Mouse (Mus musculus): Measurements from ENCODE around the gene Edem3.

GRCm38 (mm10) chr1:151723771-151724170, 31.4 kb upstream of the Edem3 start:
- TF ChIP-seq POLR2A (IDR thresholded peaks at IDR 0.05; ENCODE audit: borderline replicate concordance, insufficient read depth, low read length) (no peak), CTCF (IDR thresholded peaks at IDR 0.05; ENCODE audit: borderline replicate concordance, insufficient read depth, low read depth, low read length) (no peak)
